Mouse (Mus musculus) liver, embryonic 11.5 days (tissue): ENCODE measurements at regions not wholly inside any gene's neighbourhood (a gene's known extent, or its start where the extent isn't known, plus 50 kb on each side); places are given as distances from the start of the nearest gene placed in this dataset.
A peak's percentile ranks its signal among the peaks of the same experiment; 100 is the strongest.

Experiments
- ATAC-seq: fragments of 200-750 bp; cut with Nextera tagmentation; replicated peaks from 2 replicates; pipeline ENCODE4 v1.8.0; 2017; ENCODE audit warnings: moderate number of reproducible peaks, mild to moderate bottlenecking, moderate TSS enrichment, moderate library complexity; ENCODE audit not compliant: low FRiP score
- DNase-seq: peaks from one replicate; pipeline ENCODE4 v3.0.0-alpha.2; 2017; ENCODE audit warnings: low spot score
- H3K27ac ChIP-seq: fragments of 300-500 bp; sonication (generic); 2 replicates; pipeline ENCODE4 v1.5.1; 2014; ENCODE audit warnings: mild to moderate bottlenecking, low read depth, low read length, control low read depth
- H3K27me3 ChIP-seq: fragments of 300-500 bp; sonication (generic); replicated peaks from 2 replicates; pipeline ENCODE4 v1.6.1; 2014; ENCODE audit warnings: low read length, mixed read lengths; ENCODE audit not compliant: control insufficient read depth, insufficient read depth
- H3K36me3 ChIP-seq: fragments of 300-500 bp; sonication (generic); 2 replicates; pipeline ENCODE4 v1.6.1; 2014; ENCODE audit warnings: mild to moderate bottlenecking, low read length, moderate library complexity, mixed read lengths; ENCODE audit not compliant: control insufficient read depth, insufficient read depth
- H3K4me1 ChIP-seq: fragments of 300-500 bp; sonication (generic); replicated peaks from 2 replicates; pipeline ENCODE4 v1.6.1; 2014; ENCODE audit warnings: low read length, mixed read lengths; ENCODE audit not compliant: control insufficient read depth, insufficient read depth
- H3K4me2 ChIP-seq: fragments of 300-500 bp; sonication (generic); 2 replicates; pipeline ENCODE4 v1.6.1; 2014; ENCODE audit warnings: mild to moderate bottlenecking, control low read depth, moderate library complexity
- H3K4me3 ChIP-seq: fragments of 300-500 bp; sonication (generic); 2 replicates; pipeline ENCODE4 v1.5.1; 2014; ENCODE audit warnings: low read depth, low read length, control low read depth
- H3K9ac ChIP-seq: fragments of 300-500 bp; sonication (generic); 2 replicates; pipeline ENCODE4 v1.6.1; 2014; ENCODE audit warnings: low read depth, low read length, control low read depth
- H3K9me3 ChIP-seq: fragments of 300-500 bp; sonication (generic); 2 replicates; pipeline ENCODE4 v1.6.1; 2016; ENCODE audit warnings: low read length, inconsistent platforms, mixed read lengths; ENCODE audit not compliant: control insufficient read depth
- WGBS: fragments of 180-500 bp; shearing (Covaris S2); extraction: QIAGEN DNeasy Blood & Tissue Kit; methylation state at CpG from one replicate; pipeline ENCODE4 v1.1.7; 2014; 5-methylcytosine and 5-hydroxymethylcytosine counted together

- H3K36me3 ChIP-seq = no peaks in the 10 kb centered on the region
- WGBS = 77% methylated on average over 13 of the region's 13 CpGs
- H3K27ac ChIP-seq = no peak overlapping the region
- no peaks in the 10 kb centered on the region for H3K27me3 ChIP-seq
- H3K9me3 ChIP-seq = no peaks in the 10 kb centered on the region
- H3K4me1 ChIP-seq = no peaks in the 10 kb centered on the region; the same call in 1 of the 2 replicates
- DNase-seq (no peak), ATAC-seq (no peak)
- no peak overlapping the region for H3K4me3 ChIP-seq
- no peak overlapping the region for H3K4me2 ChIP-seq
- no peak overlapping the region for H3K9ac ChIP-seq
These were observed 147.0 kb downstream of the Mreg start for GRCm38 (mm10) chr1:72065090-72065489.

- Histone ChIP-seq H3K9me3 (no peaks in the 10 kb centered on the region), H3K4me2 (no peak overlapping the region), H3K4me1 (peaks cover 15% of the 10 kb centered on the region), H3K4me3 (no peak overlapping the region), H3K27ac (no peak overlapping the region), H3K36me3 (no peaks in the 10 kb centered on the region), H3K9ac (no peak overlapping the region), H3K27me3 (no peaks in the 10 kb centered on the region)
- 80% methylated on average over 5 of the region's 5 CpGs for WGBS
- ATAC-seq = no peak
- no peak for DNase-seq
These were observed 151.7 kb downstream of the Mreg start for GRCm38 (mm10) chr1:72060393-72060792.

DNA sequence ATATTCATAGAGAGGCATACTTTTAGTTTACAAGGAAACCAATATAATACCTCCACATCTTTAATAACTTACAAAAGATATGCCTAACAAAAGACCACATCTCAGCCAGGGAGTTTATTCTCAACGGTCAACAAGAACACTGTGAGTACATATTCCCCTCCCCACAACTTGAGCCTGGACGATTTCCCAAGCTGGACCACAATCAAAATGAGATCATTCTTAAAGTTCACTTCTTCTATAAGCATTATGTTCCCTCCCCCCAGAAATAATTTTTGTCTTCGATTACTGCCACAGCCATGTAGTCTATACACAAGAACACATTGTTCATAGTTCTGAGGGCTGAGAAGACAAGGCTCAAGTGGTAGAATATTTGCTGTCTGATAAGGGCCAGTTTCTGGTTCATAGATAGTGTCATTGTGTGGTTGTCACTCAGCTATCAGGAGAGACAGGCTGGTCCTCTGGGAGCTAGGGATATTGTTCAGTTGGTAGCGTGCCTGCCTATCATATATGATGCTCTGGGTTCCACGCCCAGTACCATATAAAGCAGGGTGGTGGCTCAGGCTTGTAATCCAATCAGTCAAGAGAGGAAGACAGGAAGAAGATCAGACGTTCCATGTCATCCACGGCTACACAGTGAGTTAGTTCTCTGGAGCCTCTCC, 153.9 kb downstream of the Mreg start:
- Histone ChIP-seq H3K27me3 (no peaks in the 10 kb centered on the region), H3K4me2 (peak overlapping the region; percentile 35), H3K9me3 (no peaks in the 10 kb centered on the region), H3K27ac (no peak overlapping the region), H3K9ac (no peak overlapping the region), H3K4me3 (no peak overlapping the region), H3K4me1 (peaks cover 15% of the 10 kb centered on the region), H3K36me3 (no peaks in the 10 kb centered on the region)
- WGBS = 59% methylated on average over 7 of the region's 7 CpGs
- DNase-seq (no peak), ATAC-seq (peak; percentile 98)

DNA sequence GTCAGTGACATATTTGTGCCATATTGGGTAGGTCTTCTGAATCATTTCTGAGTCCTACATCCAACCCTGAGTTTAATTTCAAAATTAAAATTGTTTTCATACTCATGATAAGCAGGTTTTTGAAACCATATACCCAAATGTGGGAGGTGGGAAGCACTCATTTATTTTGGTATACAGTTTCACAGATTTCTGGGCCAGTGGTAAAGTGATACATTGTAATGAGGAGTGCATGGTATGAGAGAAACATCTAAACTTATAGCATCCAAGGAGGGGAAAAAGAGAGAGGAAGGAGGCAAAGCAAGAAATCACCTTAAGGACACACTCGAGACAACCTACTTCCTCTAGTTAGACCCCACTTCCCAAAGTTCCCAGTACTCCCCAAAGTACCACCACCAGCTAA, 157.6 kb downstream of the Mreg start:
- Histone ChIP-seq H3K4me1 (peaks cover 15% of the 10 kb centered on the region), H3K4me3 (no peak overlapping the region), H3K9me3 (no peaks in the 10 kb centered on the region), H3K27ac (no peak overlapping the region), H3K36me3 (no peaks in the 10 kb centered on the region), H3K4me2 (no peak overlapping the region), H3K27me3 (no peaks in the 10 kb centered on the region), H3K9ac (no peak overlapping the region)
- ATAC-seq (no peak), DNase-seq (no peak)
- WGBS = 65% methylated on average over 1 of the region's 1 CpGs

DNA sequence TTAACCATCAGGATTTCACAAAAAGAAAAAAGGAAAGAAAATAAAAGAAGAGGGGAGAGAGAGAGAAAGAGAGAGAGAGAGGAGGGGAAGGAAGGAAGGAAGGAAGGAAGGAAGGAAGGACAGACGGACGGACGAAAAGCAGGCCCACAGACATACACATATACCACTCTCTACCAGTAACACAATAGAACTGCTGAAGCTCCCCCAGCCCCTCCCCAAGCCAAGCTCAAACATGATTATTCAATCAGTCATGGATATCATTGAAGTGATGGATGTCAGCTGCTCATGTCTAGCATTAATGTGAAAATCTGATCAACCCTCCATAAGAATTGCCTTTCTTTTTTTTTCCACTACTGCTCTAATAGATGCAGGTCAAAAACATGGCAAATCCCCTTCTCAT, 161.2 kb downstream of the Mreg start:
- WGBS = 77% methylated on average over 3 of the region's 3 CpGs
- Histone ChIP-seq H3K27ac (no peak overlapping the region), H3K27me3 (no peaks in the 10 kb centered on the region), H3K4me3 (no peak overlapping the region), H3K4me2 (no peak overlapping the region), H3K9ac (no peak overlapping the region), H3K9me3 (no peaks in the 10 kb centered on the region), H3K36me3 (no peaks in the 10 kb centered on the region), H3K4me1 (no peaks in the 10 kb centered on the region; the same call in 1 of the 2 replicates)
- no peak for DNase-seq
- ATAC-seq = no peak

GRCm38 (mm10) chr1:72046072-72046471, 166.0 kb downstream of the Mreg start:
- Histone ChIP-seq H3K9me3 (no peaks in the 10 kb centered on the region), H3K4me2 (no peak overlapping the region), H3K27ac (no peak overlapping the region), H3K4me1 (no peaks in the 10 kb centered on the region; the same call in 1 of the 2 replicates), H3K27me3 (no peaks in the 10 kb centered on the region), H3K4me3 (no peak overlapping the region), H3K9ac (no peak overlapping the region), H3K36me3 (no peaks in the 10 kb centered on the region)
- ATAC-seq (no peak), DNase-seq (no peak)
- WGBS = 71% methylated on average over 2 of the region's 2 CpGs

- Histone ChIP-seq H3K4me2 (no peak overlapping the region), H3K4me3 (no peak overlapping the region), H3K9ac (no peak overlapping the region), H3K9me3 (no peaks in the 10 kb centered on the region), H3K4me1 (peaks cover 7% of the 10 kb centered on the region), H3K36me3 (no peaks in the 10 kb centered on the region), H3K27me3 (no peaks in the 10 kb centered on the region), H3K27ac (no peak overlapping the region)
- DNase-seq (no peak), ATAC-seq (no peak)
- WGBS = 50% methylated on average over 9 of the region's 9 CpGs
These were observed 173.6 kb downstream of the Mreg start for GRCm38 (mm10) chr1:72038518-72038917.

GRCm38 (mm10) chr1:72036600-72036999, 175.5 kb downstream of the Mreg start:
- no peak overlapping the region for H3K27ac ChIP-seq
- DNase-seq (no peak), ATAC-seq (peak; percentile 91)
- no peak overlapping the region for H3K4me3 ChIP-seq
- WGBS = 29% methylated on average over 5 of the region's 5 CpGs
- no peaks in the 10 kb centered on the region for H3K27me3 ChIP-seq
- H3K9ac ChIP-seq = no peak overlapping the region
- no peaks in the 10 kb centered on the region for H3K9me3 ChIP-seq
- no peaks in the 10 kb centered on the region for H3K36me3 ChIP-seq
- peaks cover 7% of the 10 kb centered on the region for H3K4me1 ChIP-seq
- H3K4me2 ChIP-seq = peak overlapping the region; percentile 25; the same call in 1 of the 2 replicates

- ATAC-seq (no peak), DNase-seq (no peak)
- 80% methylated on average over 5 of the region's 5 CpGs for WGBS
- Histone ChIP-seq H3K9ac (no peak overlapping the region), H3K4me2 (no peak overlapping the region), H3K27me3 (no peaks in the 10 kb centered on the region), H3K27ac (no peak overlapping the region), H3K4me3 (no peak overlapping the region), H3K4me1 (peaks cover 7% of the 10 kb centered on the region), H3K9me3 (no peaks in the 10 kb centered on the region), H3K36me3 (no peaks in the 10 kb centered on the region)
These were observed 176.0 kb downstream of the Mreg start for GRCm38 (mm10) chr1:72036141-72036540.
